Mouse (Mus musculus): ENCODE measurements around the gene Cma1. TPM values are rescaled to one million over a fixed set of nuclear protein-coding genes. Genes with fewer than 3 reads are reported as not detected.
"Not testable (repeated sequence)": the region's sequence is repeated elsewhere in the genome, so short reads cannot be mapped to it uniquely, and the experiment has no call there.

Cma1 gene
- not detected for total RNA-seq (2021)
- long read RNA-seq, experiment 1: 0 reads
- long read RNA-seq, experiment 2: 0 reads

GRCm38 (mm10) chr14:55944575-55944974, at the start of gene Cma1:
Cma1 (minus strand) TSS chr14:55944675.
- intact Hi-C loops (cut with DNase I): no loop called here
- no peak within 1 kb of the TSS for H3K4me3 ChIP-seq
- H3K27ac ChIP-seq: no peak within 1 kb of the TSS
- DNase-seq (ENCODE audit: extremely low spot score in 1 of 2, low spot score in 2 of 2): no peak
- no peak for TF ChIP-seq CTCF (IDR thresholded peaks at IDR 0.05)

- intact Hi-C loops (cut with DNase I); H3K27ac ChIP-seq; DNase-seq (ENCODE audit: extremely low spot score in 1 of 2, low spot score in 2 of 2); H3K4me3 ChIP-seq: not testable (repeated sequence)
These were observed 43.0 kb upstream of the Cma1 start for GRCm38 (mm10) chr14:55987464-55987863.

- H3K27ac ChIP-seq; H3K4me3 ChIP-seq; DNase-seq (ENCODE audit: extremely low spot score in 1 of 2, low spot score in 2 of 2); intact Hi-C loops (cut with DNase I): not testable (repeated sequence)
- peak; percentile 11 for TF ChIP-seq CTCF (IDR thresholded peaks at IDR 0.05)
These were observed 19.4 kb upstream of the Cma1 start for GRCm38 (mm10) chr14:55963900-55964299.

- no peak for TF ChIP-seq CTCF (IDR thresholded peaks at IDR 0.05)
- H3K4me3 ChIP-seq: no peak overlapping the region
- no peak for DNase-seq (ENCODE audit: extremely low spot score in 1 of 2, low spot score in 2 of 2)
- H3K27ac ChIP-seq: no peak overlapping the region
- intact Hi-C loops (cut with DNase I): no loop called here
These were observed 18.8 kb upstream of the Cma1 start for GRCm38 (mm10) chr14:55963263-55963662.

GRCm38 (mm10) chr14:55950346-55951030, 6.0 kb upstream of the Cma1 start, which contains the start of gene Cma2:
Cma2 (plus strand) TSS chr14:55950980.
- DNase-seq (ENCODE audit: extremely low spot score in 1 of 2, low spot score in 2 of 2): no peak
- Histone ChIP-seq H3K4me3 (no peak within 1 kb of the TSS), H3K27ac (no peak within 1 kb of the TSS)
- TF ChIP-seq CTCF (IDR thresholded peaks at IDR 0.05): no peak
- intact Hi-C loops (cut with DNase I): no loop called here

- intact Hi-C loops (cut with DNase I): loop anchor here (5.0 kb wide), 1 partner anchor 111 kb away; no protein-coding TSS in a partner anchor
- TF ChIP-seq CTCF (IDR thresholded peaks at IDR 0.05): no peak
- Histone ChIP-seq H3K27ac (no peak overlapping the region), H3K4me3 (no peak overlapping the region)
- no peak for DNase-seq (ENCODE audit: extremely low spot score in 1 of 2, low spot score in 2 of 2)
These were observed 1.9 kb upstream of the Cma1 start for GRCm38 (mm10) chr14:55946269-55946969.

- DNase-seq (ENCODE audit: extremely low spot score in 1 of 2, low spot score in 2 of 2): no peak
- intact Hi-C loops (cut with DNase I): no loop called here
- Histone ChIP-seq H3K27ac (no peak overlapping the region), H3K4me3 (no peak overlapping the region)
- no peak for TF ChIP-seq CTCF (IDR thresholded peaks at IDR 0.05)
These were observed 874 bp downstream of the Cma1 start for GRCm38 (mm10) chr14:55943601-55944000.

GRCm38 (mm10) chr14:55940070-55940800, 4.2 kb downstream of the Cma1 start:
- no peak for DNase-seq (ENCODE audit: extremely low spot score in 1 of 2, low spot score in 2 of 2)
- Histone ChIP-seq H3K27ac (no peak overlapping the region), H3K4me3 (no peak overlapping the region)
- TF ChIP-seq CTCF (IDR thresholded peaks at IDR 0.05): peak; percentile 7; the same call in 1 of the 2 replicates
- intact Hi-C loops (cut with DNase I): no loop called here

GRCm38 (mm10) chr14:55933586-55933985, 10.9 kb downstream of the Cma1 start:
- no peak for TF ChIP-seq CTCF (IDR thresholded peaks at IDR 0.05)
- Histone ChIP-seq H3K27ac (no peak overlapping the region), H3K4me3 (no peak overlapping the region)
- intact Hi-C loops (cut with DNase I): no loop called here
- no peak for DNase-seq (ENCODE audit: extremely low spot score in 1 of 2, low spot score in 2 of 2)

GRCm38 (mm10) chr14:55929263-55929997, 15.0 kb downstream of the Cma1 start:
- Histone ChIP-seq H3K27ac (no peak overlapping the region), H3K4me3 (no peak overlapping the region)
- TF ChIP-seq CTCF (IDR thresholded peaks at IDR 0.05): no peak
- DNase-seq (ENCODE audit: extremely low spot score in 1 of 2, low spot score in 2 of 2): no peak
- intact Hi-C loops (cut with DNase I): no loop called here

GRCm38 (mm10) chr14:55926847-55927246, 17.6 kb downstream of the Cma1 start:
- Histone ChIP-seq H3K4me3 (no peak overlapping the region), H3K27ac (no peak overlapping the region)
- intact Hi-C loops (cut with DNase I): no loop called here
- TF ChIP-seq CTCF (IDR thresholded peaks at IDR 0.05): no peak
- DNase-seq (ENCODE audit: extremely low spot score in 1 of 2, low spot score in 2 of 2): no peak

Data from left cerebral cortex, adult 2 months (tissue).